Mouse (Mus musculus) hindbrain, embryonic 11.5 days (tissue): ENCODE measurements around the gene Mcoln3. TPM values are rescaled to one million over a fixed set of nuclear protein-coding genes. Genes with fewer than 3 reads are reported as not detected.

Experiments used
- polyA plus RNA-seq: library from polyadenylated mRNA; unstranded; fragments of >200 nt; fragmentation: Nextera tagmentation; extraction: Ambion mirVana; gene quantifications from 2 replicates; pipeline ENCODE4 v1.2.1, GENCODE M21; 2014

The Mcoln3 gene
- polyA plus RNA-seq, 1 experiment from 2014 or later, result 3.8 TPM

Other genes with a start within 250 kb of the Mcoln3 start
- gene Bcl10, start 194.6 kb upstream of the Mcoln3 start, polyA plus RNA-seq, result 56.0 and 65.7 TPM in 2 replicates
- gene 2410004B18Rik, start 179.4 kb upstream of the Mcoln3 start, polyA plus RNA-seq, result 69.3 and 74.3 TPM in 2 replicates
- gene Syde2, start 129.6 kb upstream of the Mcoln3 start, polyA plus RNA-seq, result 1.5 TPM in 2 replicates
- gene Wdr63, start 9.3 kb upstream of the Mcoln3 start, polyA plus RNA-seq, result 1.0 and 1.8 TPM in 2 replicates
- gene Mcoln2, start 32.4 kb downstream of the Mcoln3 start, polyA plus RNA-seq, result 0.28 and 0.57 TPM in 2 replicates
- 1.4 and 1.5 TPM in 2 replicates for gene Lpar3, start 103.5 kb downstream of the Mcoln3 start, polyA plus RNA-seq